Mouse (Mus musculus): ENCODE results near the gene Trabd2b.

DNA sequence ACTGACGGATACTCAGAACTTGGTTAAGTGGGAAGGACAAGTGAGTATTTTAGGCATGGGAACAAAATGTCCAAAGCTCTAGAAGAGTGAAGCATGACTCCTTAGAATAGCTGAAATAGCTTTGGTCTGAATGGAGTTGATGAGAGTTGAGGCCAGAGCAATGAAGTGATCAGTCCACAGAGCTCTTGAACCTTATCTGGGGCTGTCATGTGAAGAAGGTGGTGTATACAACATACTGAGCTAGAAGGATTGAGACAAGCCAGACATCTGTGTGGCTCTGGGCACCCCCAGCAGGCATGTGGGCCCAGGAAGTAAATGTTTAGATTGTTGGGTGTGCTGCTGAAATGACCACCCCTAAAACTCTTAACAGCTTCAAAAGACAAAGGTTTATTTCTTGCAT, 94.5 kb downstream of the Trabd2b start:
- TF ChIP-seq CTCF (IDR thresholded peaks at IDR 0.05; ENCODE audit: borderline replicate concordance, insufficient read depth, low read depth, low read length) (no peak), POLR2A (IDR thresholded peaks at IDR 0.05; ENCODE audit: borderline replicate concordance, insufficient read depth, low read length) (no peak)
